Mouse (Mus musculus) effector memory CD4-positive, alpha-beta T cell, adult 7 months (primary cell): ENCODE results near the gene Tob1. TPM values are rescaled to one million over a fixed set of nuclear protein-coding genes. Genes with fewer than 3 reads are reported as not detected.

Source experiments
- polyA plus RNA-seq: library from polyadenylated mRNA; unstranded; fragments of 100-300 nt; shearing (Covaris generic); gene quantifications from one replicate; pipeline ENCODE4 v1.2.1, GENCODE M21; 2017

Tob1 gene
- polyA plus RNA-seq: 208 TPM

GRCm38 (mm10) chr11:94211124-94211603 is at the start of gene Tob1:
Gene Tob1 (plus strand): TSS chr11:94211454.

GRCm38 (mm10) chr11:94245955-94246788 is 34.9 kb downstream of the Tob1 start, which contains the start of gene Wfikkn2:
Gene Wfikkn2 (minus strand): TSS chr11:94246005.

Other genes starting within 250 kb of the Tob1 start
- gene Gm20390, start 243.2 kb upstream of the Tob1 start, polyA plus RNA-seq: 155 TPM
- 73.0 TPM for gene Nme1, start 242.9 kb upstream of the Tob1 start, polyA plus RNA-seq
- gene Spag9, start 215.4 kb upstream of the Tob1 start, polyA plus RNA-seq: 136 TPM
- gene Wfikkn2, start 34.6 kb downstream of the Tob1 start, polyA plus RNA-seq: 3.3 TPM
- not detected for gene Gm21885, start 70.4 kb downstream of the Tob1 start, polyA plus RNA-seq
- gene Luc7l3, start 110.5 kb downstream of the Tob1 start, polyA plus RNA-seq: 72.0 TPM
- gene Ankrd40, start 116.5 kb downstream of the Tob1 start, polyA plus RNA-seq: 44.6 TPM
- gene Abcc3, start 181.5 kb downstream of the Tob1 start, polyA plus RNA-seq: 2.1 TPM